Mouse (Mus musculus): Measurements from ENCODE around the gene Nod1.

Gene Nod1

GRCm38 (mm10) chr6:54876782-54877181 lies 95.6 kb downstream of the Nod1 start:
- DNase-seq = no peak

Data from right cerebral cortex, postnatal 14 days (tissue).